Mouse (Mus musculus) splenic B cell, adult 2 months (primary cell): ENCODE measurements around the gene Gm6614.
"Not testable (repeated sequence)": the region's sequence is repeated elsewhere in the genome, so short reads cannot be mapped to it uniquely, and the experiment has no call there.

Experiments used
- DNase-seq: peaks from one replicate; pipeline ENCODE4 v3.0.0-alpha.2; 2011; ENCODE audit warnings: low read depth, low spot score
- H3K27me3 ChIP-seq: 2 replicates; pipeline ENCODE4 v1.6.1; 2012; ENCODE audit warnings: mild to moderate bottlenecking, low read length, moderate library complexity, mixed read lengths; ENCODE audit not compliant: control insufficient read depth, poor library complexity, insufficient read depth, severe bottlenecking
- H3K36me3 ChIP-seq: 2 replicates; pipeline ENCODE4 v1.6.1; 2012; ENCODE audit warnings: mild to moderate bottlenecking, low read length, moderate library complexity, mixed read lengths; ENCODE audit not compliant: control insufficient read depth, poor library complexity, insufficient read depth, severe bottlenecking

Gm6614 gene

DNA sequence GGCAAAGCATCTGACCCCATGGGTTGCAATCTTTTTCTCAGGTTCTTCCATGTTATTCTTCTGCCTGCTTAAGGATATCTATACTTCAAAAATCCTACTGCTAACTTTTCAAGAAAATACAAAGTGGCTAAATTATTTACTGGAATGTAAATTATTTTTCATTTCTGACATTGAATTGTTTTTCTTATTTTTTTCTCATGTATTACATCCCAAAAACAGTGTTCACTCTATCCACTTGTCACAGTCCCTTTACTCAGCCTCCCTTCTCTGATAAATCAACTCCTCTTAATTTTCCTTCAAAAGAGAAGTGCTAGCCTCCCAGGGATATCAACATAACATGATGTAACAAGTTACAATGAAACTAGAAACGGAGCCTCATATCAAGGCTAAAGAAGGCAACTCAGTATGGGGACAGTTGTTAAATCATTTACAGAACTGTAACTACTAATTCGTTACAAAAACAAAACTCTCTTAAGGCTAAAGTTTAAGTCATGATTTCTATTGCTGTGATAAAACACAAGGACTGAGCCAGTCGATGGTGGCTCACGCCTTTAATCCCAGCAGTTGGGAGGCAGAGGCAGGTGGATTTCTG, at the start of gene Gm6614:
Gene Gm6614, minus strand, starts transcription at position 51 of the 592 bp plus-strand sequence.
- H3K36me3 ChIP-seq: no peaks in the 10 kb centered on the region
- H3K27me3 ChIP-seq: no peaks in the 10 kb centered on the region
- DNase-seq: no peak

DNA sequence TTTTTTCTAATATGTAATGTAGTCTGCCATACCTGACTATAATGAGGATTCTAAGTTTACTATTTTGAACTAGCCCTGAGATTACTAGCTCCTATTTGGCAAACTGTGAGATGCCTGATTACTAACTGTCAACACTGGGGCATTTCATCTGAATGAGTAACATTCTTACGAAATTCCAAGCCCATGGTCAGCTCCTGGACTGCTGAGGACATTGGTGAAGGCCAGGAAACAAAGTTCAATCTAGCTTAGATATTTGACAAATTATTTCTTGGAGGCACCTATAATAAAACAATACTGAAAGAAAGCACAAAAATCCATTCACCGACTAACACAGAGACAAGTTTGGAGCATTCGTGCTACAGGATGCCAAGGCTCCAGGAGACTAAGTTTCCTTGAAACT, 47.1 kb upstream of the Gm6614 start:
- not testable (repeated sequence) for H3K36me3 ChIP-seq, DNase-seq, H3K27me3 ChIP-seq

DNA sequence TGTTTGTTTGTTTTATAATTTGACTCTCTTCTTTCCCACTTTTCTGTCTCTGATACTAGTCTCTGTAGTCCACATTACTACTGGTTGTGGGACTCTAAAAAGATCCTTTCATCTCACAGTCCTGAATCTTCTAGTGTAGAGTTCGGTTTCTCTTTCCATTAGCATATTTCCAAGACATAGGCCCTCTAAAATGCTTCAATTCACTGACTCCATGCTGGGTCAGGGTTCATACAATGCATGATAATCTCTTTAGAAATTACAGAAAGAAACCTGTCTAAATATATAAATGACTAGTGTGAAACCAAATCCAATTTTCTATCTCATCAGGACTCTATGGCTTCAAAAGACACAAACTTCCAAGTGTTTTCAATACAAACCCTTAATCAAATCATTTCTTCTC, 36.5 kb upstream of the Gm6614 start:
- H3K36me3 ChIP-seq: no peaks in the 10 kb centered on the region
- DNase-seq: no peak
- H3K27me3 ChIP-seq: no peaks in the 10 kb centered on the region

DNA sequence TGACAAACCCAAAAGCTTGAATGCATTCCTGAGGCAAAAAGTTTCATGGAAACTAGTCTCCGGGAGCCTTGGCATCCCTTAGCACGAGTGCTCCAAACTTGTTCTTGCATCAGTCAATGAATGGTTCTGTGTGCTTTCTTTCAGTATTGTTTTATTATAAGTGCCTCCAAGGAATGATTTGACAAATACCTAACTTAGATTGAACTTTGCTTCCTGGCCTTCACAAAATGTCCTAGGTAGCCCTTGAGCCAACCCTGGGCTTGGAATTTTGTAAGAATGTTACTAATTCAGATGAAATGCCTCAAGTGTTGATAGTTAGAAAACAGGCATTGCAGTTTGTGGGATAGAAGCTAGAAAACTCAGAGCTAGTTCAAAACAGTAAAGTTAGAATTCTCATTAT, 34.5 kb upstream of the Gm6614 start:
- Histone ChIP-seq H3K27me3 (no peaks in the 10 kb centered on the region), H3K36me3 (no peaks in the 10 kb centered on the region)
- no peak for DNase-seq

DNA sequence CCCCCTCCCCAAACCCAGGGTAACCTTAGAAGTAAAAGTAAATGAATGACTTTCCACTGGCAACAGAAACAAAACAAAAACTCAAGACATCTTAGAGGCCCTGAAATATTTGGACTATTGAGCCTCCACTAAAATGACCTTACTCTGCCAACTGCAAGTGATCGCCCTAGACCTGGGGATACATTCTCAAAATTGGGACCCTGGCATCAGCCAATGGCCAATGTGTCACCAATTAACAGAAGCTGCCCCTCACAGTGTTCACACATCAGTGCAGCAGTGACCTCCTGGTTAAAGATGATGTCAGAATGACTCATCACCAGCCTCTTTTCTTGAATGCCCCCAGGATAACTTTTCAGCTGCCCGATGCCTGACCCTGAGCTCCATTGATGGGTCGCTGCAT, 30.7 kb upstream of the Gm6614 start:
- DNase-seq: no peak
- no peaks in the 10 kb centered on the region for H3K36me3 ChIP-seq
- H3K27me3 ChIP-seq: no peaks in the 10 kb centered on the region

DNA sequence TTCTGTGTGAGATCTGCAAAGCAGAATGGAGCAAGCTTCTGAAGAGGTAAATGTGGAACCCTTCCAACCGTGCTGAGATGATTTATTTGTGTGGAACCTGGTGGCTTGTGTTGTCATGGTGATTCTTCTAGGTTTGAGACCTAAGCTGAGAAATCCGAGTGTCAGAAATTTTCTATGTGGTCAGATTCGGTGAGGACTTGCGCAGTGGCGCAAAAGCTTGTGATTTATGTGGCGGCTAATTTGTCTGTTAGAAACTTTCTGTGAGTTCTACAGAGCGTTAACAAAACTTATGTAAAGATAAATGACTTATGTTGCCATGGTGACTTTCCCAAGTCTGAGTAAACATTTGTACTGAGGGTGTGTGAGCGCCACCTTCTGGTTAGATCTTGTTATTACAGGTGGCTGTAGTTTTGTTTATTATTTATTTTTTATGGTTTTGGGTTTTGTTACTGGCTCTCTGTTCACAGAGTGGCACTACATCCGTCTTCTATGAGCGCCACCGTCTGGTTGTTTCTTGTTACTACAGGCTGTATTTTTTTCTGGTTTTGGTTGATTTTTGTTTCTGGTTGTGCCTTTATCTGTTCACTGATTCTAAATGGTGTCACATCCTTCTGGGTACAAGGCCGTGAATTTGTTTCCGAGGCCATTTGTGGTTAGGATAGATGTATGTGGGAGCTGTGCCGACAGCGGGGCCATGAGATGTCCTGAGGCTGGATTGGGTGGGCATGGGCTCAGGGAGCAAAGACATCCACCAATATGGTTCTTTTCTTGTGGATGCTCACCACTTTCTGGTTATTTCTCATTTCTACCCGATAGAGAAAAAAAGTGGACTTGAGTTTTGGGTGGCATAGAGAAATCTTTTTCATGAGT, 29.3 kb upstream of the Gm6614 start:
- peak; percentile 1 for DNase-seq
- H3K27me3 ChIP-seq: no peaks in the 10 kb centered on the region

DNA sequence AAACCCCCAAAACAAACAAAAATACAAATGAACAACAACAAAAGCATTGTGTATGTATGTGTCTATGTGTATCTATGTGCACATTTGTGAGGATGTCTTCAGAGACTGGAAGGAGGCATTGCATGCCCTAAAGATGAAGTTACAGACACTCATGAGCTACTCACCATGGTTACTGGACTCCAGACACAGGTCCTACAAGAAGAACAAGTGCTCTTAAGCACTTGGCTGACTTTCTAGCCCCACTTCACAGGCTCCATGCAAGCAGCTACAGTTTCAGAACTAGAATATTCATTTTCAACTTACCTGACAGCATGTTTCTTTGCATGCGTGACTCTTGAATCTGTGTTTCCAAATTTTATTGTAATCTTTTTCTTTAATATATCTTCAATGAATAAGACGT, 24.6 kb upstream of the Gm6614 start:
- Histone ChIP-seq H3K36me3 (no peaks in the 10 kb centered on the region), H3K27me3 (no peaks in the 10 kb centered on the region)
- no peak for DNase-seq

More for the DNA sequence above, 29.3 kb upstream of the Gm6614 start:
- H3K36me3 ChIP-seq: no peaks in the 10 kb centered on the region

DNA sequence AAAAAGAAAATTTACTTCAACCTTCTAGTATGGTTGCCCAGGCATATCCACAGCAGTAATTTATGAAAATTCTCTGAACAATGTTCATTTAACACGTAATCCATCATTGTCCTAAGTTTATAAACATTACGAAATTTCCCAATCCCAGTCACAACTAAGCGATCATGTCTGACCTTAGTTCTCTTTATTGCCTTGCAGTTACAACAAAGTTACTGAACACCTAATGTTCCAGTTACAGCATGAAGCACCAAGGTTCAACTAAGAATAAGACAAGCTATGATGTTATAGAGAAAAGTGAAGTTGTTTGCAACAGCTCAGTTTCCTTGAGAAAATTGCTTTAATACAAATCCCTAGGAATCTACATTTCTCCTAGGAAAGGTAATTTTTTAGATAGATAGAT, 10.5 kb upstream of the Gm6614 start:
- no peak for DNase-seq
- no peaks in the 10 kb centered on the region for H3K27me3 ChIP-seq
- no peaks in the 10 kb centered on the region for H3K36me3 ChIP-seq

DNA sequence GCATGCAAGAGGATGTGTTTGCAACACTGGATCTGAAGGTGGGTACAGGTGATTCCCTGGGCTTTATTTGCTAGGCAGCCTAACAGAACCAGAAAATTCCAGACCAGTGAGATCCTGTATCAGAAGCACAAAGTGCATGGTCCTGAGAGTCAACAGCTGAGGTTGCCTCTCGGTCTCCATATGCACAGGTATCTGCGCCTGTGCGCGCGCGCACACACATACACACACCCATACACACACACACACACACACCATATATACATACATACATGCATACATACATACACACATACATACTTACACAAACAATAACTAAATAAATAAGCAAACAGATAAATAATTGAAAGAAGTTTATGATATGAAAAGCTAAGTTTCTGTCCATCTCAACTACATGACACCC, 24.4 kb downstream of the Gm6614 start:
- no peaks in the 10 kb centered on the region for H3K36me3 ChIP-seq
- H3K27me3 ChIP-seq: no peaks in the 10 kb centered on the region; the same call in 1 of the 2 replicates
- no peak for DNase-seq

DNA sequence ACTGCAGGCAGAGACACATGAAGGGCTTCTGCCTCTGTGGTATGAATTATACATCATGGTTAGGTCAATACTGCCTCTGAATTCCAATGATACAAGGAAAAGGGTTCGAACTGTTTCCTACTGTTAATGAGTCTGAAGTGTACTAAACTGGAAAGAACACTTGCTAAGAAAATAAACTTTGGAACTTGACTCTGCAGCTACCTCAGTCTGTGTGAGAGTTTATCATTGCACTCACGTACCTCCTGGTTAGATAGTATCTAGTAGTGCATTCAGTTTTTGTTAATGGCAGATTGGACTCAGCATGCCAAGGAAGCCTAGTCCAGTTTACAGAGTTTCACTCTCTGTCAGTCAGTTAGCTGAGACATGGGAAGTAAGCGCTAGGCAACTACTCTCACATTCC, 26.6 kb downstream of the Gm6614 start:
- Histone ChIP-seq H3K36me3 (no peaks in the 10 kb centered on the region), H3K27me3 (no peaks in the 10 kb centered on the region; the same call in 1 of the 2 replicates)
- no peak for DNase-seq

DNA sequence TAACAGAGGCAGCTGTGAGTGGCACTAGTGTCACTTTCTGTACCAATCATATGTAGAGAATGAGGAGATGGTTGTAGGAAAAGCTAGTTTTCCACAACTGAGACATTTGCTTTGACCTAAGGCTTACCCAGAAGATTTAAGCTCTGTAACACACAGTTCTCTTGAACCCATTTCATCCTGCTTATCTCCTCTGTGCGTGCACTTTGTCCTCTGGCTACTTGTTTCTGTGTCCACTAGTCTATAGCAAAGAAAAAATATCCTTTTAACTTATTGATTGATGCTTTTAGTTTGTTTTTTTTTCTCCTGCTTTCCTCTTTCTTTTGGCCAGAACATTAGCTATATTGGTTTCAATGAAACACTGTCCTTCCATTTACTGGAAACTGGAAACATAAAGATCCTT, 48.8 kb downstream of the Gm6614 start:
- DNase-seq: no peak
- H3K27me3 ChIP-seq: no peaks in the 10 kb centered on the region; the same call in 1 of the 2 replicates

DNA sequence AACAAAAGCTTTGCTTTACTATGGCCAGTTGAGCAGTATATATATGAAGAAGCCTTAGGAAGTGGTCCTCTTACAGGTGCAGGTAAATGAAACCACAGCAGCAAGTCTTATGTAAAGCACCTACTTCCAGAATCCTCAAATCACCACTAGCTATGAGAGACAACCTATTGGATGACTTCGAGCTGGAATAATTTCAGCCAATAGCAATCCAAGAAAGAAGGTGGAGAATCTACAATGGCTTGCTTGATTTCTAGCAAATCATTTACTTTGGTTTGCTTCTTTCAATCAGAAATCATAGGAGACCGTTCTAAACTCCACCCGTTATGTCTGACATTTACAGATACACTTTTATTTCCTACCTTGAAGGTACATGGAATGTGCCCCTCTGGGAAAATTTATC, 49.4 kb downstream of the Gm6614 start:
- H3K27me3 ChIP-seq: no peaks in the 10 kb centered on the region; the same call in 1 of the 2 replicates
- H3K36me3 ChIP-seq: no peaks in the 10 kb centered on the region
- no peak for DNase-seq

More for the DNA sequence above, 48.8 kb downstream of the Gm6614 start:
- no peaks in the 10 kb centered on the region for H3K36me3 ChIP-seq

DNA sequence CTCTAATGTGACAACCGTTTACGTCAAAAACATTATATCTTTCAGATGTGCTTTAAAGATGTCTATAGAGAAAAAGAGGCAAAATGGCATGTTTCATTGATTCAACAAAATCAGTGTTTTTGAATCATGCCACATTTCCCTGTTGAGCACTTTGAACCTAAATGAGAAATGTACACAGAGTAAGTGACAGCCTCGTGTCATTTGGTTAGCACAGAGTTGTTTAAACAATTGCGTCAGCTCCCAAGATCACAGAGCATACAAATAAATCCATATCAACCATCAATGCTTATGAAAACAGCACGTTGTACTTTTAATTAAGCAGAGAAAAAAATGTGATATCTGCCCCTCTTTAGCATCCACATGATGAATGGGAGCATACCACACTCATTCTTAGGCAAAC, 50.7 kb downstream of the Gm6614 start:
- no peaks in the 10 kb centered on the region for H3K36me3 ChIP-seq
- H3K27me3 ChIP-seq: no peaks in the 10 kb centered on the region; the same call in 1 of the 2 replicates

DNA sequence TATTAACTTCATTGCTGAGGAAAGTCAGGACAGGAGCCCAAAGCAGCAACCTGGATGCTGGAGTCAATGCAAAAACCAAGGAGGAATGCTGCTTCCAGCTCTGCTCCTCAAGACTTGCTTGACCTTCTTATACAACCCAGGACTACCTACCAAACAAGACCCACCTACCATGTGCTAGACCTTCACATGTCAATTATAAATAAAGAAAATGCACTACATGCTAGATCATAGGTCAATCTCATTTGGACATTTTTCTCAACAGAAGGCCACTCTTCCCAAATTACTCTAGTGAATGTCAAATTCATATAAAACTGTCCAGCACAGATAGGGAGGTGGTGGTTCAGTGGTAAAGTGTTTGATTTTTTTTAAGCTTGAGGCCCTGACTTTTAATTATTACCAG, 64.4 kb downstream of the Gm6614 start, which contains the start of gene Slco1a1:
Gene Slco1a1, minus strand, starts transcription at position 101 of the 400 bp plus-strand sequence.
- no peaks in the 10 kb centered on the region for H3K36me3 ChIP-seq
- no peak for DNase-seq
- no peaks in the 10 kb centered on the region for H3K27me3 ChIP-seq

More for the DNA sequence above, 50.7 kb downstream of the Gm6614 start:
- no peak for DNase-seq

DNA sequence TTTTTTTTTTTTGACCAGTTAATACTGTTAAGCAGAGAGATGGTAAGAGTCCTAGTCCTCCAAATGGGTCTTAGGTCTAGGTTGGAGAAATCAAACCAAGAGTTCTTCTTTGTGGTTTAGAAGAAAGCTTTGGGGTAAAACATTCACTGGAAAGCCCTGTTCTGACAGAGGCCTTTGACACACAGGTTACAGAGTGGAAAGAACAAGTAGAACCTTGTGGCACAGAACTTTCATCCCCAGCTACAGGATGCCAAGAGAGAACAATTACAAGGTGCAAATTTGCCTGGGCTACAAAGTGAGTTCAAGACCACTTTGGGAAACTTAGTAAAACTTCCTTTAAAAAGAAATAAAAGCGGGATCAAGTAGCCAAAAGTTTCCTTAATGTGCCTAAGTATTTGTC, 70.8 kb downstream of the Gm6614 start:
- no peaks in the 10 kb centered on the region for H3K27me3 ChIP-seq
- no peaks in the 10 kb centered on the region for H3K36me3 ChIP-seq
- DNase-seq: no peak
